Mouse (Mus musculus) adrenal gland, postnatal 14 days (tissue): ENCODE data around the gene Taf6. TPM values are rescaled to one million over a fixed set of nuclear protein-coding genes. Genes with fewer than 3 reads are reported as not detected.

Source experiments
- DNase-seq: peaks from one replicate; pipeline ENCODE4 v3.0.0; 2021; ENCODE audit warnings: mixed read lengths
- microRNA-seq, 2 experiments: library from miRNA; unstranded; fragments of <30 nt; microRNA quantifications; one replicate each; pipeline ENCODE4 v1.2.0; 2021
- total RNA-seq: library from RNA; stranded (reverse); gene quantifications from 2 replicates; pipeline ENCODE4 v1.2.3, GENCODE M21; 2021

The Taf6 gene
- total RNA-seq, 1 experiment from 2014 or later, result 35.5 TPM

DNA sequence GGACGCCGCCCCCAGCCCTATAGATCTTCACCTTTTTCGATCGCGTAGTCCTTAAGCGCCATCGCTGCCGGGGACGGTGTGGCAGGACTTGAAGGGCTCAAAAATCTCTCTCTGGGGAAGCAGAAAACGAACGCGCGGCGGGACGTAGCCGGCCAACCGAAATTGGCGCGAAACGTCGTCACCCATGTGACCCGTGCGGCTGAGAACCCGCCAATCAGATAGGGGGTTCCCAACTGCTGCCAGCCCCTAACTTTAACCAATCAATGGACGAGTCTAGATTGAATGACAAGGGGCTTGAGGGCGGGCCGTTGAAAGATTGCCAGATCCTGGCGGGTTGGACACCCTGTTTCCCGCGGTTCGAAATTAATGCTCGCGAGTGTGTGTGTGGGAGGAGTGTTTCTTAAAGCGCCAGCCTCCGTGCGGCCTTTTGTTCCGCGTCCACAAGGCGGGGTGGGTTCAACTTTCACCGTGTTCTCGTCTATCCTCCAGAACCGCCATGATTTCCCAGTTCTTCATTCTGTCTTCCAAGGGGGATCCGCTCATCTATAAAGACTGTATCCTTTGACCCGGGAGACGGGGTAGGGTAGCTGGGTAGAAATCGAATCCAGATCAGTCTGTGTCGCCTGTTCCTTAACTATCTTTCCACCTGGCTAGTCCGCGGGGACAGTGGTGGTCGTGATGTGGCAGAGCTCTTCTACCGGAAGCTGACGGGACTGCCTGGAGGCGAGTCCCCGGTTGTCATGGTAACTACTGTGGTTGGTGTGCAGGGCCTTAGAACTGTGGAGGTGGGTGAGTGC lies 15.4 kb downstream of the Taf6 start, which contains the start of the genes Ap4m1 and Mcm7:
Gene Ap4m1, plus strand, starts transcription at position 308 of the 797 bp plus-strand sequence.
Gene Mcm7, minus strand, starts transcription at position 728 of the 797 bp plus-strand sequence.
- peak; percentile 98 for DNase-seq

DNA sequence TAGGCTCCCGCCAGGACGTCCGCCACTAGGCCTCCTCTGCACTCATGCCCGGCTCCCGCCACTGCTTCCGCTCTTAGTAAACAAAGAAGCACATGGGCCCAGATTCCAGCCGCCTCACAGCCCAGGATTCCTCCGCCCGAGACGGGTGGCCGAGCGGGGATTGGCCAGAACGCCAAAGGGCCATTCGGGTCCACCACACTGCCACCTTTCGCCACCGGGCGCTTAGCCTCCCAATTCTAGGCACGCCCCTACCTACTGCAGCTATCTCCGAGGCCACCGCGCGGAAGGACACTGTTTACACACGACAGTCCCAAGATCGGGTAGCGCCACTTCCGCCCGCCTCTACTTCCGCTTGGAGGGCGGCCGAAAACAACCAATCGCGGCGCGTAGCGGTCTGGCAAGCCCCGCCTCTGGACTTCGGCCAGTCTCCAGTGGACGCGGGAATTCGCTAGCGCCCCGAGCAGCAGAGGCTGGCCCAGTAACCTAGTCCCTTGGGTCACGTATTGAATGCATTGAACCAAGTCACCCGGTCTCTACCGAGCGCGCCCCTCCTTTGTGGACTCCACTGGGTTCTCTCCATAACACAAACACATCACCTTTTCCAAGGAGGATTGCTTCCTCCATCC lies 16.2 kb downstream of the Taf6 start:
- DNase-seq, result peak; percentile 98

DNA sequence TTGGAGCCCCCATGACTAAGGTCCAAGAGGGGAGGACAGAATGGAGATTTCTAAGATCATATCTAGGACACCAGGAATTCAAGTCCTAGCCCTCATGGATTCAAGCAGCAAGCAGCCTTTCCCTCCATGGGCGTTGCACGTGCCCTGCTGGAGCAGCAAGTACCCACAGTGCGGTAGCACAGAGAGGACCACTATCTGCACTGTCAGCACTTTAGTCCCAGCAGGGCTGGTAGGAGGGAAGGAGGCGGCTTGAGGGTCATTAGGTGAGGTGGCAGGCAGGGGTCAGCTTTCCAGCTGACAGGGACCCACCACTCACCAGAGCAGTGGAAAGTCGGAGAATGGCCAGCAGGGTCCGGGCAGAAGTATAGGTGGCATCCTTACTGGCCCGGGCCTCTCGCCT lies 21.7 kb downstream of the Taf6 start:
- DNase-seq, result no peak

DNA sequence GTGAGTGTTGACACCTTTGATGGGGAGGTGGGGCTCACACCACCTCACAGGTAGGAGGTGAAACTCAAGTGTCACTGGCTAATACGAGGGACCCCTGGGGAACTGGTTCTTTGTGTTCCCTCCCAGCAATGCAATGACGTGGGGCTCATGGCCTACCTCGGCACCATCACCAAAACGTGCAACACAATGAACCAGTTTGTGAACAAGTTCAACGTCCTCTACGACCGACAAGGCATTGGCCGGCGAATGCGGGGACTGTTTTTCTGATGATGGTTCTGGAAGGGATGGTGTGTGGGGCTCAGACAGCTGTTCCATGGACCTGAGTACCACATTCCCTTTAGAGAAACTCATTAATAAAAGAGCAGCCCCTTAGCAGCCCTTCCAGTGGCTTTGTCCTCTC lies 23.6 kb downstream of the Taf6 start:
- DNase-seq, result no peak

DNA sequence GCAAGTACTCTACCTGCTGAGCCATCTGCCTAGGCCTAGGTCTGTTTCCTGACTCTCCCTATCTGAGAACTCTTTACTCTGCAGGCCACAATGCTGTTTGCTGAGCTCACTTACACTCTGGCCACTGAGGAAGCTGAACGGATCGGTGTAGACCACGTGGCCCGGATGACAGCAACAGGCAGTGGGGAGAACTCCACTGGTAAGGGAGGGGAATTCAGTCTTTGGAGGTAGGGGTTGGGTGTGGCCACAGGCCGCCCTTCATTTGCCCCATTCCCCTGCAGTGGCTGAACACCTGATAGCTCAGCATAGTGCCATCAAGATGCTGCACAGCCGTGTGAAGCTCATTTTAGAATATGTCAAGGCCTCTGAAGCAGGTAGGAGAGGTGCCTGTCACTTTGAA lies 24.2 kb downstream of the Taf6 start:
- no peak for DNase-seq

DNA sequence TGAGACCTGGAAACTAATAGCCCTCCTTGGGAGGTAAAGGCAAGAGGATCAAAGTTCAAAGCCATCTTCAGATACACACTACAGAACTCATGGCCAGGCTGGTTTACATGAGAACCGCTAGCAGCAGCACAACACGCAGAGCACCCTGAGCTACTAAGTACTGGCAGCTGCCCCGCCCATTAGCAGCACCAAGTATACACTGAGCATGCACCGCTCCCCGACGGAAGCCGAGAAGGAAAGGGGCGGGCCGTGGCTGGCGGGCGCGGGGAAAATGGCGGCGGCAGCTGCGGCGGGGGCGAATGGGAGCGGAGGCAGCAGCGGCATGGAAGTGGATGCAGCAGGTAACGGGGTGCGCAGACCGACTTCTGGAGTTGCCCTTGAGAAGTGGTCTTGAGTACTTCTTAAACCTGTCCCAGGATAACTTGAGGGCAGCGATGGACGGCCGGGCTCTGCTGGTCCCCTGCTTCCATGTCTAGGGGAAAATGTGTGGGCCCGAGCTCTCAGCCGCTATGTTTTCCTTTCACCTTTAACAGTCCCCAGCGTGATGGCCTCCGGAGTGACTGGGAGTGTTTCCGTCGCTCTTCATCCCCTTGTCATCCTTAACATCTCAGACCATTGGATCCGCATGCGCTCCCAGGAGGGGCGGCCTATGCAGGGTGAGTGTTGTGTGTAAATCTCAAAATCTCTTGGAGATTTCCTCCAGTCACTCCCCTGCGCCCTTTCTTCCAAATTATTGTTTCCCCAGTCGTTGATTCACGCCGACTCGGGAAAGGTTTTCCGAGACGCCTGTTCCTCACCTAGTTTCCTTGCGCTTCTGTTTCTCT lies 26.2 kb downstream of the Taf6 start, which contains the start of gene Cops6:
Gene Cops6, plus strand, starts transcription at position 230 of the 824 bp plus-strand sequence.
- peak; percentile 98 for DNase-seq

DNA sequence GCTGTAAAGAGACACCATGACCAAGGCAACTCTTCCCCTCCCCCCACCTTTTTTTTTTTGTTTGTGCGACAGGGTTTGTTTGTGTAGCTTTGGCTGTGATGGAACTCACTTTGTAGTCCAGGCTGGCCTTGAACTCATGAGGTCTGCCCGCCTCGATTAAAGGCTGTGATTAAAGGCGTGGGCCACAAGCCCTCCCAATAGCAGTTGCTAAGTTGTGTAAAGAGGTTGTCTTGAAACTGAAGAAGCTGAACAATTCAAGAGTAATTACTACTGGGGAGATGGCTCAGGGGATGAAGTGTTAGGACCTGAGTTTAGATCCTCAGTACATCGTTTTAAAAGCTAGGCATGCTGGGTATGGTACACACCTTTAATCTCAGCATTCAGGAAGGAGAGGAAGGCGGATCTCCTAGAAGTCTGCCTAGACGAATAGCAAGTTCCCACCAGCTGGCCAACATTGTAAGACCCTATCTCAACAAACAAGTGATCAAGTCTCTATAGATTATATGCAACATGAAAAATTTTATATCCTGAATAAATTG lies 27.0 kb downstream of the Taf6 start:
- DNase-seq, result no peak

DNA sequence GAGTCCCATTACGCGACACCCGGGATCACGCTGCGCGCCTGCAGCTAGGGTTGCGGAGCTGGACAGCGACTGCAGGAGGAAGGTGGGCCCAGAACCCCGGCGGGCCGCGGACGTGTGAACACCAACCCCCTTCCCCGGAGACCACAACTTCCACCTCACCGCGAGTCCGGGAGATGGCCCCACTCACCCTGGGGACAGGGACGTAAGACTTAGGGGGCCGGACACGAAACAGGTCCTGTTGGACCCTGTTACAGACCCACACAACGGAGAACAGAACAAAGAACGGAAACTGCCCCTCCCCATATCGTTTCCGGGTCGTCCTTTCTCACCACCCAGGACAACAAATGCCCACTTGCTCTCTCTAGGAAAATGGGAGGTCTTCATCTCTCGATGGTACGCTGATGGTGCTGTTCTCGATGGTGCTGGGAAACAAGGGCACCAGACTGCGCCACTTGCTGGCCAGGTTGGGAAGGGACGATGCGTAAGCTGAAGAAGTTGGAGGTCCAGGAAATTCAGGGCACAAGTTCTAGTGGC lies 31.7 kb downstream of the Taf6 start, which contains the start of gene Zfp113:
Gene Zfp113, minus strand, starts transcription at position 302 of the 534 bp plus-strand sequence.
- peak; percentile 93 for DNase-seq

DNA sequence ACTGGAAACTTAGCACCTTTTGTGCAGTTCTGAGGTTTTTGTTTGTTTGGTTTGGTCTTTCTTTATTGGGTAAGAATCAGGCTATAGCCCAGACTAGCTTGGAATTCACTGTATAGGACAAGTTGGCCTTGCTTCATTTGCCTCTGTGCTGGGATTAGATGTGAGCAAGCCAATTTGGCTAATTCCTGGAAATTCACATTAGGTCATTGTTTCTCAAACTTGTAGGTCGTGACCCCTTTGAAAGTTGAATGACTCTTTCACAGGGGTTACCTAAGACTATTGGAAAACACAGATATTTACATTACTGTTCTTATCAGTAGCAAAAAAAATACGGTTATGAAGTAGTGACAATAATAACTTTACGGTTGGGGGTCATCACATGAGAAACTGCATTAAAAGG lies 32.9 kb downstream of the Taf6 start:
- no peak for DNase-seq

DNA sequence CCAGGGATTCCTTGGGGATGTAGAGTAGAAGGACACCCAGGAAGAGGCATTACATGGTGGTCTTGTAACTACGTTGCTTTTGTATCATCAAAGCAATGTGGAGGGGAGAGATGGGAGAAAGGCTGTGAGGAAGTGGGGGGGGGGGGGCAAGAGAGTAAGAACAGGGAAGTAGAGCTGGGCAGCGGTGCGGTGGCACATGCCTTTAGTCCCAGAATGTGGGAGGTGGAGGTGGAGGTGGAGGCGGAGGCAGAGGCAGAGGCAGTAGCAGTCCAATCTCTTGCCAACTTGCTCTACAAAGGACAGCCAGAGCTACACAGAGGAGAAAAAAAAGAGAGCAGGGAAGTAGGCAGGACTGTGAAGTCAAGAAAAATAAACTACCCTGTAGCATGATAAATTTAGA lies 48.7 kb downstream of the Taf6 start:
- DNase-seq, result no peak

DNA sequence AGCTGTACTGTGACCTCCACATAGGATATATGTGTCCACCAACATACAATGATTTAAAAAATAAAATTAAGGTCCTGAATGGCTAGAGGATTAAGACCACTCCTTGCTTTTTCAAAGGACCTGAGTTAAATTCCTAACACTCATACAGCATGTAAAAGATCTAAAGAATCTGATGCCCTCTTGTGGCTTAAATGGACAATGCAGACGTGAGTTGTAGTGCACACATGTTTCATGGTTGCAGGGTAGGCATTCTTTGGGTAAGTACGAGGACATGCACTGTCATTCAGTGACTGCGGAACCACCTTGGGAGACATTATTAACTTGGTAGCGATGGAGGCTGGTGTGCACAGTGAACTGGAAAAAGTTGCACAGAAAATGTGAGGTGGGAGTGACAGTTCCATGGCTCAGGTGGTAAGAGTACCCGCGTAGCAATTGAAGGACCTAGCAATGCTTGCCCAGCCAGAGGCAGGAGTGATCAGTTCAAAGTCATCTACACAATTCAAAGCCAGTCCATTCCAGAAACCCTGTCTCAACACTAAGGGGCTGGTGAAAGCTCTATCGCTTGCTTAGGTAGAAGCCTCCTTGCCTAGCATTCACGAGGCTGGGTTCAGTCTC lies 49.2 kb downstream of the Taf6 start:
- DNase-seq, result peak; percentile 54

DNA sequence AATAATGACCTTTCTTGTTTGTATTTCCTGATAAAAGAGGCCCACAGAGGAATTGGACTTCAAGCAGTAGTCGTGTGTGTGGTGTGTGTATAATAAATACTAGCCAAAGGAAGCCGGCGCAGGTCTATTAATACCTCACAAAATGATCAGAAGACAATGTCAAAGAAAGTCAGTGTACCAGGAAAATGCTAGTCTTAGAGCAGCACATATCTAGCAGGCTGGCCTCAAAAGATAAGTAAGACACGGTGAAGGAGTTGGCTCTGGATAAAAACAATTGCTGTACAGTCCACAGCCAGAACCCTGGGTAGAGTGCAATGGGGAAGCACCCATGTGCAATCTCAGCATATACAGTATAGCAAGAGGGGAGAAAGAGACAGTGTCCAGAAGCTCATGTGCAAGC lies 50.0 kb downstream of the Taf6 start:
- DNase-seq, result no peak

DNA sequence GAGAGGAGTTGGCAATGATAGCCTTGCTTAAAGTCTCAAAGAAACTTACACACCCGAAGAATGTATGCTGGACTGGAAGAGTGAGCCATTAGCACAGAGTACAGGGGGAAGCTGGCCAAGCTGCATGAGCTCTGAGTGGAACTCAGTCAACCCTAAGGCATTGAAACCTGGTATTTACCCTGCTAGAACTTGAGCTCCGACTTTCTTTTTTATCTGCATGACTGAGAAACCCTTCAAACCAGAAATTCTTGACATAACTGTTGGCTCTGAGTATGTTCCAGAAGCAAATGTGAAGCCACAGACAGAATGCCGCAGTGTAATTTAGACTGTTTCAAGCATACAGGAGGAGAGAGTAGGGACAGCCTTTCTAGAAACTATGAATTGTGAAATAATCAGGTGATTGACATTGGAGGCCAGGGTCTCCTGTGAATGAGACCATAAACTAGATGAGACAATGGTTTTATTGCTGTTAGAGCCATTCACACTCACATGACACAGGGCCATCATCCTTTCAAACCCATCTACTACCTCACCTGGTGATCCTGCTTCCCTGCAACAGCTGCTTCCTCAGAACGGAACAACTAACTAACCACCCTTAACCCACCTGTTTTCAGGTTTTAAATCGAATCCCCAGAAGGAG lies 54.7 kb downstream of the Taf6 start:
- no peak for DNase-seq

Small RNAs within 50 kb of the gene (microRNA-seq; reads per million reads assigned to microRNA genes)
- gene Mir106b (1,609 to 2,727 reads per million in 2 experiments), gene Mir25 (609 to 743 reads per million in 2 experiments), gene Mir93 (4,430 to 8,323 reads per million in 2 experiments)

Other genes starting within 250 kb of the Taf6 start
- gene Gjc3, start 224.4 kb downstream of the Taf6 start, total RNA-seq, result 0.70 and 0.94 TPM in 2 replicates
- gene Azgp1, start 205.9 kb downstream of the Taf6 start, total RNA-seq, result 6.4 and 99.5 TPM in 2 replicates
- not detected in 2 replicates for gene Smok3a, start 166.2 kb downstream of the Taf6 start, total RNA-seq
- gene Smok3b, start 166.0 kb downstream of the Taf6 start, total RNA-seq, result not detected in 2 replicates
- not detected in 2 replicates for gene Smok3c, start 134.3 kb downstream of the Taf6 start, total RNA-seq
- gene Zkscan1, start 102.4 kb downstream of the Taf6 start, total RNA-seq, result 33.1 and 33.6 TPM in 2 replicates
- gene Zscan21, start 70.5 kb downstream of the Taf6 start, total RNA-seq, result 16.7 and 17.2 TPM in 2 replicates
- gene Zfp113, start 31.7 kb downstream of the Taf6 start, total RNA-seq, result 12.5 and 15.4 TPM in 2 replicates
- gene Cops6, start 26.4 kb downstream of the Taf6 start, total RNA-seq, result 149 and 153 TPM in 2 replicates
- 21.4 and 24.2 TPM in 2 replicates for gene Ap4m1, start 15.4 kb downstream of the Taf6 start, total RNA-seq
- 50.3 and 52.2 TPM in 2 replicates for gene Mcm7, start 15.0 kb downstream of the Taf6 start, total RNA-seq
- 20.8 and 22.3 TPM in 2 replicates for gene Cnpy4, start within 50 bp of the Taf6 start, total RNA-seq
- gene Mblac1, start 6.9 kb upstream of the Taf6 start, total RNA-seq, result 7.0 and 8.9 TPM in 2 replicates
- gene Nxpe5, start 38.4 kb upstream of the Taf6 start, total RNA-seq, result 0.23 and 0.26 TPM in 2 replicates
- gene Lamtor4, start 68.0 kb upstream of the Taf6 start, total RNA-seq, result 70.3 and 74.7 TPM in 2 replicates
- gene BC037034, start 76.6 kb upstream of the Taf6 start, total RNA-seq, result 18.2 and 25.6 TPM in 2 replicates
- 0.19 TPM in 1 of 2 replicates, not detected in the other for gene Gal3st4, start 85.4 kb upstream of the Taf6 start, total RNA-seq
- gene Gm43720, start 92.5 kb upstream of the Taf6 start, total RNA-seq, result not detected in 2 replicates
- 1.1 and 1.3 TPM in 2 replicates for gene Gpc2, start 92.6 kb upstream of the Taf6 start, total RNA-seq
- gene Stag3, start 92.8 kb upstream of the Taf6 start, total RNA-seq, result 0.15 and 0.56 TPM in 2 replicates
- 0.33 TPM in 1 of 2 replicates, not detected in the other for gene Pvrig, start 154.5 kb upstream of the Taf6 start, total RNA-seq